Mouse (Mus musculus) CH12.LX (cell line): Measurements from ENCODE around the gene Cox6b2. TPM values are rescaled to one million over a fixed set of nuclear protein-coding genes. Genes with fewer than 3 reads are reported as not detected.

Experiments
- DNase-seq: peaks from one replicate; pipeline ENCODE4 v3.0.0-alpha.2; 2013; ENCODE audit errors: extremely low read depth
- H3K27ac ChIP-seq: 2 replicates; pipeline ENCODE4 v1.5.1; 2012; ENCODE audit warnings: low read depth, mild to moderate bottlenecking, control low read depth, moderate library complexity; ENCODE audit not compliant: insufficient read depth
- H3K27me3 ChIP-seq: replicated peaks from 2 replicates; pipeline ENCODE3; 2012; ENCODE audit warnings: inconsistent platforms
- H3K36me3 ChIP-seq, 2 experiments: replicated peaks in 1 of 2; 2 replicates each; pipeline versions ENCODE3 to v1.6.1; 2012; ENCODE audit warnings: inconsistent platforms in 1 of 2, low read length in 1 of 2, mild to moderate bottlenecking in 1 of 2, mixed read lengths in 1 of 2, moderate library complexity in 1 of 2; ENCODE audit not compliant: control insufficient read depth in 1 of 2, insufficient read depth in 1 of 2
- H3K4me1 ChIP-seq, 2 experiments: 2 replicates each; pipeline ENCODE4 v1.6.1; 2012; ENCODE audit warnings: inconsistent platforms in 1 of 2, moderate library complexity in 1 of 2; ENCODE audit not compliant: insufficient read depth in 2 of 2, control insufficient read depth in 1 of 2
- H3K4me2 ChIP-seq: 2 replicates; pipeline ENCODE4 v1.6.1; 2012; ENCODE audit warnings: low read depth, mild to moderate bottlenecking, control low read depth; ENCODE audit not compliant: poor library complexity, insufficient read depth, severe bottlenecking
- H3K4me3 ChIP-seq, 3 experiments: fragments of 150-350 bp in 1 of 3; sonication (generic) in 1 of 3; replicated peaks in 1 of 3; 2 replicates each; pipeline versions ENCODE3 to v1.5.1; 2011 to 2012; ENCODE audit warnings: low read depth in 2 of 3, low read length in 2 of 3, mild to moderate bottlenecking in 2 of 3, moderate library complexity in 2 of 3, control low read depth in 1 of 3, improper control_type of control experiment in 1 of 3, inconsistent platforms in 1 of 3, mixed read lengths in 1 of 3; ENCODE audit not compliant: poor library complexity in 1 of 3
- H3K79me2 ChIP-seq: replicated peaks from 2 replicates; pipeline ENCODE4 v1.6.1; 2012; ENCODE audit warnings: mild to moderate bottlenecking, moderate library complexity; ENCODE audit not compliant: control insufficient read depth, poor library complexity, insufficient read depth, severe bottlenecking; ENCODE audit errors: extremely low read depth
- H3K9ac ChIP-seq: 2 replicates; pipeline ENCODE4 v1.6.1; 2012; ENCODE audit warnings: low read depth, mild to moderate bottlenecking, control low read depth, moderate library complexity; ENCODE audit not compliant: insufficient read depth
- H3K9me3 ChIP-seq: replicated peaks from 2 replicates; pipeline ENCODE3; 2012; ENCODE audit warnings: low read length, inconsistent platforms, mixed read lengths
- CHD1 ChIP-seq: IDR thresholded peaks from 2 replicates; pipeline ENCODE4 v1.6.1; 2012; ENCODE audit warnings: low read depth, low read length, improper control_type of control experiment, inconsistent platforms
- CHD2 ChIP-seq: IDR thresholded peaks from 2 replicates; pipeline ENCODE4 v1.6.1; 2011; ENCODE audit warnings: low read length, improper control_type of control experiment
- CTCF ChIP-seq, 2 experiments: IDR thresholded peaks in 1 of 2; conservative IDR thresholded peaks in 1 of 2; 2 replicates each; pipeline ENCODE4 v1.5.1; 2011 to 2012; ENCODE audit warnings: low read depth in 2 of 2, low read length in 2 of 2, improper control_type of control experiment in 1 of 2, inconsistent platforms in 1 of 2, mild to moderate bottlenecking in 1 of 2, moderate library complexity in 1 of 2
- E2F4 ChIP-seq: IDR thresholded peaks from 2 replicates; pipeline ENCODE4 v1.6.1; 2011; ENCODE audit warnings: low read depth, low read length, improper control_type of control experiment; ENCODE audit not compliant: insufficient replicate concordance
- EP300 ChIP-seq: IDR thresholded peaks from 2 replicates; pipeline ENCODE4 v1.6.1; 2011; ENCODE audit warnings: low read length, improper control_type of control experiment
- ETS1 ChIP-seq: conservative IDR thresholded peaks from 2 replicates; pipeline ENCODE4 v1.6.1; 2012; ENCODE audit warnings: low read depth, mild to moderate bottlenecking, inconsistent platforms, low read length, improper control_type of control experiment, moderate library complexity
- HCFC1 ChIP-seq: IDR thresholded peaks from 2 replicates; pipeline ENCODE4 v1.6.1; 2012; ENCODE audit warnings: low read depth, mild to moderate bottlenecking, inconsistent platforms, low read length, improper control_type of control experiment
- IRF4 ChIP-seq: IDR thresholded peaks from 2 replicates; pipeline ENCODE4 v1.6.1; 2014; ENCODE audit warnings: low read depth, mild to moderate bottlenecking, inconsistent platforms, low read length, improper control_type of control experiment
- JUN ChIP-seq: IDR thresholded peaks from 2 replicates; pipeline ENCODE4 v1.6.1; 2011; ENCODE audit warnings: low read depth, mild to moderate bottlenecking, low read length, improper control_type of control experiment, moderate library complexity; ENCODE audit not compliant: insufficient read depth
- JUND ChIP-seq: conservative IDR thresholded peaks from 2 replicates; pipeline ENCODE4 v1.6.1; 2011; ENCODE audit warnings: low read depth, low read length, improper control_type of control experiment
- KAT2A ChIP-seq: IDR thresholded peaks from 2 replicates; pipeline ENCODE4 v1.6.1; 2012; ENCODE audit warnings: low read length, improper control_type of control experiment, inconsistent platforms; ENCODE audit not compliant: insufficient replicate concordance
- MAX ChIP-seq: IDR thresholded peaks from 2 replicates; pipeline ENCODE4 v1.6.1; 2011; ENCODE audit warnings: low read length, improper control_type of control experiment
- MAZ ChIP-seq: IDR thresholded peaks from 2 replicates; pipeline ENCODE4 v1.6.1; 2012; ENCODE audit warnings: low read depth, mild to moderate bottlenecking, inconsistent platforms, low read length, improper control_type of control experiment, moderate library complexity
- MXI1 ChIP-seq: IDR thresholded peaks from 2 replicates; pipeline ENCODE4 v1.6.1; 2011; ENCODE audit warnings: mild to moderate bottlenecking, low read depth, low read length, improper control_type of control experiment
- MYC ChIP-seq: IDR thresholded peaks from 2 replicates; pipeline ENCODE4 v1.6.1; 2011; ENCODE audit warnings: low read depth, mild to moderate bottlenecking, improper control_type of control experiment, low read length
- NELFE ChIP-seq: IDR thresholded peaks from 2 replicates; pipeline ENCODE4 v1.6.1; 2011; ENCODE audit warnings: low read depth, low read length, improper control_type of control experiment
- NRF1 ChIP-seq: IDR thresholded peaks from 2 replicates; pipeline ENCODE4 v1.6.1; 2014; ENCODE audit warnings: low read depth, mild to moderate bottlenecking, inconsistent platforms, low read length, improper control_type of control experiment, moderate library complexity
- POLR2A ChIP-seq: IDR thresholded peaks from 2 replicates; pipeline ENCODE4 v1.6.1; 2011; ENCODE audit warnings: low read depth, mild to moderate bottlenecking, improper control_type of control experiment, low read length
- POLR2AphosphoS2 ChIP-seq: IDR thresholded peaks from 2 replicates; pipeline ENCODE4 v1.6.1; 2011; ENCODE audit warnings: low read depth, low read length, improper control_type of control experiment
- RCOR1 ChIP-seq: conservative IDR thresholded peaks from 2 replicates; pipeline ENCODE4 v1.6.1; 2012; ENCODE audit warnings: low read depth, mild to moderate bottlenecking, inconsistent platforms, low read length, improper control_type of control experiment
- SIN3A ChIP-seq: IDR thresholded peaks from 2 replicates; pipeline ENCODE4 v1.6.1; 2012; ENCODE audit warnings: low read length, improper control_type of control experiment, inconsistent platforms
- USF1 ChIP-seq: IDR thresholded peaks from 2 replicates; pipeline ENCODE4 v1.6.1; 2014; ENCODE audit warnings: low read depth, mild to moderate bottlenecking, inconsistent platforms, low read length, improper control_type of control experiment
- USF2 ChIP-seq: conservative IDR thresholded peaks from 2 replicates; pipeline ENCODE4 v1.6.1; 2011; ENCODE audit warnings: low read depth, low read length, improper control_type of control experiment
- ZC3H11A ChIP-seq: IDR thresholded peaks from 2 replicates; pipeline ENCODE4 v1.6.1; 2012; ENCODE audit warnings: low read depth, mild to moderate bottlenecking, inconsistent platforms, low read length, improper control_type of control experiment
- ZKSCAN1 ChIP-seq: IDR thresholded peaks from 2 replicates; pipeline ENCODE4 v1.6.1; 2012; ENCODE audit warnings: low read depth, inconsistent platforms, low read length, improper control_type of control experiment, borderline replicate concordance
- ZMIZ1 ChIP-seq: IDR thresholded peaks from 2 replicates; pipeline ENCODE4 v1.6.1; 2012; ENCODE audit warnings: low read depth, mild to moderate bottlenecking, inconsistent platforms, low read length, improper control_type of control experiment
- ZNF384 ChIP-seq: IDR thresholded peaks from 2 replicates; pipeline ENCODE4 v1.6.1; 2012; ENCODE audit warnings: low read depth, low read length, improper control_type of control experiment, inconsistent platforms
- dilution Hi-C: fragments of 300-500 bp; cut with MboI; formaldehyde crosslinking; loops from 2 replicates; pipeline ENCODE4 v1.14.3; 2020; ENCODE audit warnings: low sequenced_read_pairs; ENCODE audit not compliant: extremely low pct_unique_long_range_greater_than_20kb, extremely low pct_ligation_motif_present
- in situ Hi-C: fragments of 300-500 bp; cut with MboI; formaldehyde crosslinking; loops from 3 replicates; pipeline ENCODE4 v1.14.3; 2019; ENCODE audit warnings: low sequenced_read_pairs, low pct_ligation_motif_present, low pct_unique_long_range_greater_than_20kb, mixed read lengths
- polyA plus RNA-seq: library from polyadenylated mRNA; unstranded; fragments of >175 nt; gene quantifications from 2 replicates; pipeline ENCODE4 v1.2.1, GENCODE M21; 2012; ENCODE audit warnings: low read depth; ENCODE audit not compliant: insufficient read length
- total RNA-seq, 2 experiments: library from RNA; depleted of rRNA; stranded (reverse); fragments of 300-350 nt in 1 of 2; fragments of >200 nt in 1 of 2; gene quantifications; 2 replicates each; pipeline ENCODE4 v1.2.3; 2012 to 2014

Gene Cox6b2
- total and polyA plus RNA-seq, 3 experiments: not detected

GRCm38 (mm10) chr7:4723508-4723907 is 29.4 kb downstream of the Cox6b2 start:
- H3K27me3 ChIP-seq: no peaks in the 10 kb centered on the region
- no peak overlapping the region for H3K4me2 ChIP-seq
- in situ Hi-C loops: no loop called here
- peaks cover 0 to 29% of the 10 kb centered on the region in 2 experiments; a peak in 2 of 4 replicates for H3K4me1 ChIP-seq
- no peak overlapping the region for H3K9ac ChIP-seq
- H3K27ac ChIP-seq: no peak overlapping the region
- no peak for DNase-seq
- TF ChIP-seq POLR2AphosphoS2: no peak
- TF ChIP-seq HCFC1: peak; percentile 85
- 0 out of 2 replicates have a peak, but pooled peaks have one; percentile 27 for TF ChIP-seq KAT2A
- TF ChIP-seq, all 38 proteins: peak for 2
- dilution Hi-C loops: no loop called here
- Histone ChIP-seq H3K36me3 (no peaks in the 10 kb centered on the region), H3K4me3 (no peak overlapping the region), H3K79me2 (no peaks in the 10 kb centered on the region), H3K9me3 (no peaks in the 10 kb centered on the region)

- Histone ChIP-seq H3K79me2 (no peaks in the 10 kb centered on the region), H3K4me1 (peaks cover 5 to 50% of the 10 kb centered on the region in 2 experiments; a peak in 3 of 4 replicates)
- dilution Hi-C loops: no loop called here
- in situ Hi-C loops: no loop called here
- no peak for TF ChIP-seq POLR2A
- no peak for TF ChIP-seq ZNF384
- TF ChIP-seq EP300: no peak
- no peak for TF ChIP-seq MAX
- no peak for TF ChIP-seq CHD1
- TF ChIP-seq, all 38 proteins: peak for 0
- Histone ChIP-seq H3K4me2 (no peak overlapping the region), H3K27ac (no peak overlapping the region), H3K9me3 (no peaks in the 10 kb centered on the region), H3K9ac (no peak overlapping the region), H3K4me3 (no peak overlapping the region), H3K36me3 (no peaks in the 10 kb centered on the region), H3K27me3 (no peaks in the 10 kb centered on the region)
- no peak for DNase-seq
Measured at GRCm38 (mm10) chr7:4719276-4719675, 33.6 kb downstream of the Cox6b2 start.

- Histone ChIP-seq H3K9me3 (no peaks in the 10 kb centered on the region), H3K4me2 (peak overlapping the region; percentile 37), H3K4me1 (peaks cover 5 to 45% of the 10 kb centered on the region in 2 experiments; a peak in 3 of 4 replicates), H3K27ac (no peak overlapping the region), H3K79me2 (no peaks in the 10 kb centered on the region), H3K27me3 (no peaks in the 10 kb centered on the region), H3K9ac (no peak overlapping the region), H3K36me3 (no peaks in the 10 kb centered on the region), H3K4me3 (peak overlapping the region in 1 of 3 experiments; percentile 33)
- DNase-seq: peak; percentile 58
- in situ Hi-C loops (no loop called here), dilution Hi-C loops (no loop called here)
- peak; percentile 49; the same call in 1 of the 2 replicates for TF ChIP-seq USF2
- TF ChIP-seq SIN3A: no peak
- no peak for TF ChIP-seq NELFE
- no peak for TF ChIP-seq JUND
- TF ChIP-seq E2F4: no peak
- TF ChIP-seq POLR2A: no peak
- TF ChIP-seq ZKSCAN1: no peak
- TF ChIP-seq ETS1: no peak
- TF ChIP-seq JUN: no peak
- no peak for TF ChIP-seq IRF4
- TF ChIP-seq MYC: peak; percentile 95
- no peak for TF ChIP-seq MAZ
- no peak for TF ChIP-seq POLR2AphosphoS2
- TF ChIP-seq CHD2: no peak
- 0 out of 2 replicates have a peak, but pooled peaks have one; percentile 59 for TF ChIP-seq MXI1
- TF ChIP-seq ZMIZ1: no peak
- TF ChIP-seq KAT2A: no peak
- no peak for TF ChIP-seq ZNF384
- TF ChIP-seq RCOR1: no peak
- no peak for TF ChIP-seq CTCF (conservative IDR thresholded peaks at IDR 0.05 in 1 of 2, IDR thresholded peaks at IDR 0.05 in 1 of 2; ENCODE audit: low read depth in 2 of 2, low read length in 2 of 2)
- TF ChIP-seq USF1: peak; percentile 42
- TF ChIP-seq NRF1: no peak
- no peak for TF ChIP-seq ZC3H11A
Measured at GRCm38 (mm10) chr7:4716955-4717354, 35.9 kb downstream of the Cox6b2 start.
